Mouse (Mus musculus) bone marrow, adult 2 months (tissue): ENCODE results near the gene Acer3.

Source experiments
- CTCF ChIP-seq: fragments of 200-500 bp; IDR thresholded peaks from 2 replicates; pipeline ENCODE4 v1.5.1; 2011; ENCODE audit warnings: low read length, control low read depth; ENCODE audit not compliant: control insufficient read depth, insufficient read depth
- POLR2A ChIP-seq: fragments of 200-500 bp; IDR thresholded peaks from 2 replicates; pipeline ENCODE4 v1.6.1; 2011; ENCODE audit warnings: low read depth, mild to moderate bottlenecking, control low read depth, low read length, borderline replicate concordance; ENCODE audit not compliant: control insufficient read depth

DNA sequence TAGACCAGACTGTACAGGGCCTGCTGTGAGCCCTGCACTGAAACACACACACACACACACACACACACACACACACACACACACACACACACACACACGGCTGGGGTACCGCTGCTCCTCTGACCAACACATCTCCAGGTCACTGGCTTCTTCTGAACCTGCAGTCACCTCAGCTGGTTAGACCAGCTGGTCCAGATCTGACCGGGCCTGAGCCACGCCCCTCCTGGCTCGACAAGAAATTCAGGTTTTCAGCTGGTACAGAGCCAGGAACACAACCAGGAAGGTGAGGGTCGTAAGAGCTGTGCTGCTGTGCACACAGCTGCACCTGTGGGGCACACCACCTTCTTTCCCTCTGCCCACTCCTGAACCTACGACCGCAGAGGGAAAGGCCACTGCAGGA is 162.5 kb downstream of the Acer3 start:
- TF ChIP-seq POLR2A (no peak), CTCF (no peak)
